Mouse (Mus musculus): Measurements from ENCODE around the gene Ftl1-ps1. TPM values are rescaled to one million over a fixed set of nuclear protein-coding genes. Genes with fewer than 3 reads are reported as not detected.

Gene Ftl1-ps1
- total and polyA plus RNA-seq, 3 experiments: 947 to 2,868 (median 1,319) TPM

DNA sequence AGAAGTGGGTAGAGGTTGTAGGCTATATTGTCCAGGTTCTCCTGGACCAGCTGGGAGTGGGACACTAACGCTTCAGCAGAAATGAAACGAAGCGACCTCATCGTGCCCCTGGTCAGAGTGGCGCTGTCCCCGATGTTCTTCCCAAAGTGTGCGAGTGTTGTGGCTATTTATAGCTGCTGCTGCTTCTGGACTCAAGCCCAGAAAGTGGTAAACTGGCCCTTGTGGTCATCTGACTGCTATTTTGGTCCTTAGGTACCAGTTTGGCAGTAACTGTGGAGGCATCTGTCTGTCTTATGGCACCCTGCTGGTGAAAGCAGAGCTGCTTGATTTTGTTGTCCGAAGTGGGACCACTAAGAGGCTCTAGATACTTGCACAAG, 35.6 kb upstream of the Ftl1-ps1 start, which contains the start of gene Lrrc14b:
TSS of gene Lrrc14b (minus strand) at position 147 of the 377 bp plus-strand sequence.
- H3K27me3 ChIP-seq (replicated peaks): no peaks in the 10 kb centered on the region
- no peaks in the 10 kb centered on the region; the same call in 1 of the 2 replicates for H3K79me2 ChIP-seq (replicated peaks; ENCODE audit: control insufficient read depth, extremely low read depth, insufficient read depth, poor library complexity, severe bottlenecking)
- in situ Hi-C loops (cut with MboI; ENCODE audit: low pct_ligation_motif_present, low pct_unique_long_range_greater_than_20kb, low sequenced_read_pairs) (no loop called here), dilution Hi-C loops (cut with MboI; ENCODE audit: extremely low pct_ligation_motif_present, extremely low pct_unique_long_range_greater_than_20kb, low sequenced_read_pairs) (no loop called here)
- no peaks in the 10 kb centered on the region for H3K9me3 ChIP-seq (replicated peaks; ENCODE audit: low read length)
- no peak for DNase-seq (ENCODE audit: extremely low read depth)
- TF ChIP-seq ZKSCAN1 (IDR thresholded peaks at IDR 0.05; ENCODE audit: borderline replicate concordance, low read depth, low read length) (no peak), TCF12 (IDR thresholded peaks at IDR 0.05; ENCODE audit: low read depth, low read length) (no peak), MEF2A (IDR thresholded peaks at IDR 0.05; ENCODE audit: borderline replicate concordance, low read depth, low read length) (no peak), ZNF384 (IDR thresholded peaks at IDR 0.05; ENCODE audit: low read depth, low read length) (no peak), MAFK (IDR thresholded peaks at IDR 0.05; ENCODE audit: insufficient replicate concordance, low read length) (no peak), PAX5 (IDR thresholded peaks at IDR 0.05; ENCODE audit: low read length) (no peak), MAX (IDR thresholded peaks at IDR 0.05; ENCODE audit: low read length) (no peak), NELFE (IDR thresholded peaks at IDR 0.05; ENCODE audit: low read depth, low read length) (no peak), MYC (IDR thresholded peaks at IDR 0.05; ENCODE audit: low read depth, low read length) (no peak), CTCF (conservative IDR thresholded peaks at IDR 0.05 in 1 of 2, IDR thresholded peaks at IDR 0.05 in 1 of 2; ENCODE audit: low read depth in 2 of 2, low read length in 2 of 2) (no peak), POLR2AphosphoS2 (IDR thresholded peaks at IDR 0.05; ENCODE audit: low read depth, low read length) (no peak), RAD21 (IDR thresholded peaks at IDR 0.05; ENCODE audit: low read depth, low read length) (no peak)
- no peak within 1 kb of the TSS for H3K9ac ChIP-seq (ENCODE audit: insufficient read depth, low read depth)
- peaks cover 0 to 11% of the 10 kb centered on the region in 2 experiments; a peak in 2 of 4 replicates for H3K4me1 ChIP-seq (ENCODE audit: control insufficient read depth in 1 of 2, insufficient read depth in 2 of 2)
- no peak within 1 kb of the TSS for H3K27ac ChIP-seq (ENCODE audit: insufficient read depth, low read depth)
- no peak within 1 kb of the TSS for H3K4me3 ChIP-seq (replicated peaks in 1 of 3; ENCODE audit: low read depth in 2 of 3, low read length in 2 of 3, poor library complexity in 1 of 3)
- H3K4me2 ChIP-seq (ENCODE audit: insufficient read depth, low read depth, poor library complexity, severe bottlenecking): no peak within 1 kb of the TSS
- peaks cover 17 to 45% of the 10 kb centered on the region in 2 experiments for H3K36me3 ChIP-seq (replicated peaks in 1 of 2; ENCODE audit: control insufficient read depth in 1 of 2, insufficient read depth in 1 of 2, low read length in 1 of 2)

DNA sequence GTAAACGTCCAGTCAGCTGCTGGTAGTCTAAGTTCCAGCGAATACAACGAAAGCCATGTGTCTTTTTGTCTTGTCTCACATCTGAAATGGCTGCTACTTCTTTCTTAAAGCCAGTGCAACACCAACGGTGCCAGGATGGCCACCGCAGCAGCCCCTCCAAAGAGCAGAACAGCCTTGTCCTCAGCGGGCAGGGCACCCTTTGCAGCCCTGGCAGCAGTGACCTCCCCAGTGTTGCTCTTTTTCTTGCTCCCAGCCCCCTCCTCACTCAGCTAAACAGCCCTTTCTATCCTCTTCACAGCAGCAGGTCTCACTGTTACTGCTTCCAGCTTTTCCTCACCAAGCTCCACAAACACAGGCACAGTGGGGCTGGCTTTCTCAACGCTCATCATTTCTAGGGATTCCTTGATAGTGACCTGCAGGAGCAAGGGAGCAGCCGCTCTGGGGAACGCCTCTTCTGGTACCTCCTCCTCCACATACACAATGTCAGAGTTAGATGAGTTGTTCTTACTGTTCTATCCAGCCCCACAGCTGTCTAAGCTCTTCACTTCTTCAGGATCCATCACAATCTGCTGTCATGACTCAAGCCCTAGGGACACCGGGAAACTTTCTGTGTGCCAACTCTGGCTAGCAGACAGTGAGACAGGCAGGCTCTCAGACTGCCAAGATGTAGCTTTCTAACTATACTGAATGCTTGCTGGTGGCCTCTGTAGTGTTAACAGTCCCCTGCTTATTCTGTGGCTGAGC, 17.8 kb upstream of the Ftl1-ps1 start:
- no peak overlapping the region for H3K9ac ChIP-seq (ENCODE audit: insufficient read depth, low read depth)
- dilution Hi-C loops (cut with MboI; ENCODE audit: extremely low pct_ligation_motif_present, extremely low pct_unique_long_range_greater_than_20kb, low sequenced_read_pairs): no loop called here
- no peak overlapping the region for H3K4me2 ChIP-seq (ENCODE audit: insufficient read depth, low read depth, poor library complexity, severe bottlenecking)
- no peaks in the 10 kb centered on the region for H3K27me3 ChIP-seq (replicated peaks)
- no peaks in the 10 kb centered on the region for H3K9me3 ChIP-seq (replicated peaks; ENCODE audit: low read length)
- no peaks in the 10 kb centered on the region for H3K4me1 ChIP-seq (ENCODE audit: control insufficient read depth in 1 of 2, insufficient read depth in 2 of 2)
- no peak overlapping the region for H3K4me3 ChIP-seq (replicated peaks in 1 of 3; ENCODE audit: low read depth in 2 of 3, low read length in 2 of 3, poor library complexity in 1 of 3)
- H3K27ac ChIP-seq (ENCODE audit: insufficient read depth, low read depth): no peak overlapping the region
- in situ Hi-C loops (cut with MboI; ENCODE audit: low pct_ligation_motif_present, low pct_unique_long_range_greater_than_20kb, low sequenced_read_pairs): no loop called here
- H3K79me2 ChIP-seq (replicated peaks; ENCODE audit: control insufficient read depth, extremely low read depth, insufficient read depth, poor library complexity, severe bottlenecking): no peaks in the 10 kb centered on the region
- H3K36me3 ChIP-seq (replicated peaks in 1 of 2; ENCODE audit: control insufficient read depth in 1 of 2, insufficient read depth in 1 of 2, low read length in 1 of 2): peaks cover 0 to 17% of the 10 kb centered on the region in 2 experiments
- DNase-seq (ENCODE audit: extremely low read depth): no peak
- TF ChIP-seq SMC3 (IDR thresholded peaks at IDR 0.05; ENCODE audit: low read depth, low read length) (no peak), ETS1 (conservative IDR thresholded peaks at IDR 0.05; ENCODE audit: low read depth, low read length) (no peak), EP300 (IDR thresholded peaks at IDR 0.05; ENCODE audit: low read length) (no peak), NELFE (IDR thresholded peaks at IDR 0.05; ENCODE audit: low read depth, low read length) (no peak), CTCF (conservative IDR thresholded peaks at IDR 0.05 in 1 of 2, IDR thresholded peaks at IDR 0.05 in 1 of 2; ENCODE audit: low read depth in 2 of 2, low read length in 2 of 2) (no peak), KAT2A (IDR thresholded peaks at IDR 0.05; ENCODE audit: insufficient replicate concordance, low read length) (no peak), POLR2A (IDR thresholded peaks at IDR 0.05; ENCODE audit: low read depth, low read length) (no peak), ZC3H11A (IDR thresholded peaks at IDR 0.05; ENCODE audit: low read depth, low read length) (no peak), MAFK (IDR thresholded peaks at IDR 0.05; ENCODE audit: insufficient replicate concordance, low read length) (no peak), BHLHE40 (IDR thresholded peaks at IDR 0.05; ENCODE audit: low read depth, low read length) (no peak)
